Mouse (Mus musculus) stomach, postnatal 0 days (tissue): ENCODE results near the gene Efl1. TPM values are rescaled to one million over a fixed set of nuclear protein-coding genes. Genes with fewer than 3 reads are reported as not detected.

Experiments used
- ATAC-seq: fragments of 200-750 bp; cut with Nextera tagmentation; 2 replicates; pipeline ENCODE4 v1.8.0; 2017; ENCODE audit not compliant: low FRiP score, low TSS enrichment
- DNase-seq: peaks from one replicate; pipeline ENCODE4 v3.0.0-alpha.2; 2016; ENCODE audit warnings: low spot score
- H3K27ac ChIP-seq: fragments of 300-500 bp; sonication (generic); replicated peaks from 2 replicates; pipeline ENCODE4 v1.5.1; 2014; ENCODE audit warnings: mild to moderate bottlenecking, control low read depth
- H3K27me3 ChIP-seq: fragments of 300-500 bp; sonication (generic); 2 replicates; pipeline ENCODE4 v1.6.1; 2014; ENCODE audit warnings: low read length; ENCODE audit not compliant: control insufficient read depth, insufficient read depth
- H3K36me3 ChIP-seq: fragments of 300-500 bp; sonication (generic); 2 replicates; pipeline ENCODE4 v1.6.1; 2014; ENCODE audit warnings: low read length, mixed read lengths; ENCODE audit not compliant: control insufficient read depth, insufficient read depth
- H3K4me1 ChIP-seq: fragments of 300-500 bp; sonication (generic); replicated peaks from 2 replicates; pipeline ENCODE4 v1.6.1; 2014; ENCODE audit warnings: antibody characterized with exemption; ENCODE audit not compliant: control insufficient read depth, insufficient read depth
- H3K4me2 ChIP-seq: fragments of 300-500 bp; sonication (generic); replicated peaks from 2 replicates; pipeline ENCODE4 v1.6.1; 2014; ENCODE audit warnings: low read depth, mild to moderate bottlenecking, control low read depth, moderate library complexity
- H3K4me3 ChIP-seq: fragments of 300-500 bp; sonication (generic); 2 replicates; pipeline ENCODE4 v1.5.1; 2014; ENCODE audit warnings: low read depth, low read length, control low read depth
- H3K9ac ChIP-seq: fragments of 300-500 bp; sonication (generic); 2 replicates; pipeline ENCODE4 v1.6.1; 2014; ENCODE audit warnings: mild to moderate bottlenecking, low read length, control low read depth, mixed read lengths
- H3K9me3 ChIP-seq: fragments of 300-500 bp; sonication (generic); 2 replicates; pipeline ENCODE4 v1.6.1; 2016; ENCODE audit warnings: low read length; ENCODE audit not compliant: control insufficient read depth
- CTCF ChIP-seq: IDR thresholded peaks from 2 replicates; pipeline ENCODE4 v1.5.1; 2016; ENCODE audit warnings: antibody characterized with exemption, low read depth, mild to moderate bottlenecking, moderate library complexity
- EP300 ChIP-seq: optimal IDR thresholded peaks from 2 replicates; pipeline ENCODE3; 2016; ENCODE audit warnings: antibody characterized with exemption
- WGBS: fragments of 180-500 bp; shearing (Covaris S2); extraction: QIAGEN DNeasy Blood & Tissue Kit; methylation state at CpG from one replicate; pipeline ENCODE4 v1.1.7; 2014; 5-methylcytosine and 5-hydroxymethylcytosine counted together
- polyA plus RNA-seq: library from polyadenylated mRNA; unstranded; fragments of >200 nt; fragmentation: Nextera tagmentation; extraction: Ambion mirVana; gene quantifications from 2 replicates; pipeline ENCODE4 v1.2.1, GENCODE M21; 2015

Efl1 gene
- polyA plus RNA-seq, 1 experiment from 2014 or later: 14.3 TPM

- 79% methylated on average over 11 of the region's 11 CpGs for WGBS
- no peaks in the 10 kb centered on the region for H3K27me3 ChIP-seq
- no peaks in the 10 kb centered on the region for H3K9me3 ChIP-seq
- no peak for DNase-seq
- no peaks in the 10 kb centered on the region for H3K4me1 ChIP-seq
- no peak for TF ChIP-seq EP300
- no peaks in the 10 kb centered on the region for H3K36me3 ChIP-seq
- ATAC-seq: no peak
- no peak overlapping the region for H3K4me3 ChIP-seq
- H3K27ac ChIP-seq: no peak overlapping the region
- H3K4me2 ChIP-seq: no peak overlapping the region
- no peak overlapping the region for H3K9ac ChIP-seq
These were observed 94.8 kb downstream of the Efl1 start for GRCm38 (mm10) chr7:82743116-82743765.

- Histone ChIP-seq H3K4me2 (no peak overlapping the region), H3K27ac (no peak overlapping the region), H3K36me3 (no peaks in the 10 kb centered on the region), H3K27me3 (no peaks in the 10 kb centered on the region), H3K9ac (no peak overlapping the region), H3K4me1 (no peaks in the 10 kb centered on the region), H3K9me3 (no peaks in the 10 kb centered on the region), H3K4me3 (no peak overlapping the region)
- DNase-seq (no peak), ATAC-seq (no peak)
- 78% methylated on average over 18 of the region's 18 CpGs for WGBS
- no peak for TF ChIP-seq EP300
- TF ChIP-seq CTCF: no peak
These were observed 95.8 kb downstream of the Efl1 start for GRCm38 (mm10) chr7:82744167-82744715.

- Histone ChIP-seq H3K4me1 (peaks cover 5% of the 10 kb centered on the region; the same call in 1 of the 2 replicates), H3K36me3 (no peaks in the 10 kb centered on the region), H3K9ac (no peak overlapping the region), H3K4me2 (no peak overlapping the region), H3K27me3 (no peaks in the 10 kb centered on the region), H3K9me3 (no peaks in the 10 kb centered on the region), H3K27ac (no peak overlapping the region), H3K4me3 (no peak overlapping the region)
- WGBS: 62% methylated on average over 2 of the region's 2 CpGs
- no peak for DNase-seq
- TF ChIP-seq CTCF: no peak
- no peak for TF ChIP-seq EP300
- no peak for ATAC-seq
These were observed 100.4 kb downstream of the Efl1 start for GRCm38 (mm10) chr7:82748812-82749211.

GRCm38 (mm10) chr7:82749239-82749638 lies 100.8 kb downstream of the Efl1 start:
- H3K27me3 ChIP-seq: no peaks in the 10 kb centered on the region
- H3K9me3 ChIP-seq: no peaks in the 10 kb centered on the region
- no peak overlapping the region for H3K9ac ChIP-seq
- TF ChIP-seq CTCF (no peak), EP300 (no peak)
- H3K4me2 ChIP-seq: no peak overlapping the region
- no peaks in the 10 kb centered on the region for H3K36me3 ChIP-seq
- H3K27ac ChIP-seq: no peak overlapping the region
- no peak for DNase-seq
- ATAC-seq: no peak
- 83% methylated on average over 8 of the region's 8 CpGs for WGBS
- peaks cover 5% of the 10 kb centered on the region; the same call in 1 of the 2 replicates for H3K4me1 ChIP-seq
- H3K4me3 ChIP-seq: no peak overlapping the region

GRCm38 (mm10) chr7:82752171-82753085 lies 104.0 kb downstream of the Efl1 start:
- no peak for TF ChIP-seq EP300
- TF ChIP-seq CTCF: no peak
- 28% methylated on average over 8 of the region's 8 CpGs for WGBS
- peak; percentile 87 for ATAC-seq
- no peaks in the 10 kb centered on the region for H3K27me3 ChIP-seq
- DNase-seq: peak; percentile 80
- peak overlapping the region; percentile 74 for H3K27ac ChIP-seq
- no peaks in the 10 kb centered on the region for H3K9me3 ChIP-seq
- no peak overlapping the region for H3K9ac ChIP-seq
- H3K4me3 ChIP-seq: no peak overlapping the region
- peaks cover 5% of the 10 kb centered on the region; the same call in 1 of the 2 replicates for H3K4me1 ChIP-seq
- H3K4me2 ChIP-seq: peak overlapping the region; percentile 17; the same call in 1 of the 2 replicates
- no peaks in the 10 kb centered on the region for H3K36me3 ChIP-seq
